27 mouse cellular contexts compared by ENCODE assay signal in the genomic region with DNA sequence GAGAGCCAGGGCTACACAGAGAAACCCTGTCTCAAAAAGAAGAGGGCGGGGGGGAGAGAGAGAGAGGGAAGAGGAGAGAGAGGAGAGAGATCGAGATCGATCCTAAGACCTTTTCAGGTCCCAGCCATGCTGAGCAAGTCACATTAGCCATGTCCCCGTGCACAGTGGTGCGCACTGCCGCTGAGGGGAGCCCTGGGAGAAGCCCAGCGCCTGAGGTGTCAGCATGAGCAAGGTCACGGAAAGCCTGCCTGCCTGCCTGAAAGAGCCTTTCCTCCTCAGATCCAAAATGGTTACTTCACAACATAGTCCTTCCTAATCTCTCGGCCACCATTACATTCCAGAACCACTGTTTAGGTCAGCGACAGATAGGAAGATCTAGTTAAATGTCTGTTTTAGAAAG. TPM values are rescaled to one million over a fixed set of nuclear protein-coding genes. Genes with fewer than 3 reads are reported as not detected.
DNase-seq lines count a peak whose midpoint lies in the region; ATAC-seq and TF ChIP-seq lines count a peak whose summit lies in the region.
"Had no signal": no experiment of that assay in that cellular context is flagged by ENCODE, and none has a peak within 500 bp of the region (broad histone marks: within the 10 kb centered on the region; RNA-seq: fewer than 3 reads in every experiment).

No protein-coding gene starts in this region.

- no peak for TF ChIP-seq CTCF in midbrain, postnatal 0 days (IDR thresholded peaks at IDR 0.05)

- no peak overlapping the region for H3K4me2 ChIP-seq in forebrain, embryonic 16.5 days (ENCODE audit: low read length)
- H3K4me2 ChIP-seq in midbrain, postnatal 0 days (ENCODE audit: low read depth, low read length, poor library complexity, severe bottlenecking), result no peak overlapping the region
- no peak overlapping the region for H3K4me2 ChIP-seq in midbrain, embryonic 11.5 days
- H3K4me2 ChIP-seq: embryonic facial prominence, embryonic 13.5 days; forebrain, embryonic 13.5 days; heart, embryonic 11.5 days; hindbrain, embryonic 12.5 days had no signal

- peak overlapping the region; percentile 21; the same call in 1 of the 2 replicates for H3K27ac ChIP-seq in forebrain, embryonic 10.5 days
- H3K27ac ChIP-seq in forebrain, embryonic 16.5 days (ENCODE audit: low read length), result no peak overlapping the region
- 0 out of 2 replicates have a peak overlapping the region, but pooled peaks have one; percentile 18 for H3K27ac ChIP-seq in midbrain, postnatal 0 days (ENCODE audit: low read depth, low read length)
- H3K27ac ChIP-seq in midbrain, embryonic 11.5 days (ENCODE audit: low read depth, low read length), result no peak overlapping the region
- H3K27ac ChIP-seq: embryonic facial prominence, embryonic 10.5 days; embryonic facial prominence, embryonic 13.5 days; forebrain, embryonic 13.5 days; gastrocnemius, adult 2 months; hindbrain, embryonic 12.5 days had no signal

- DNase-seq in forebrain, embryonic 10.5 days (ENCODE audit: extremely low spot score, low spot score), result no peak
- no peak for DNase-seq in midbrain, postnatal 0 days (ENCODE audit: low spot score)
- DNase-seq in midbrain, embryonic 11.5 days (ENCODE audit: low spot score, missing footprints), result no peak
- peak; percentile 63 for DNase-seq in ZHBTc4 (ENCODE audit: low read depth, low spot score)
- no peak for DNase-seq in ovary, adult 18-20 months (ENCODE audit: low spot score)
- no peak for DNase-seq in urinary bladder, postnatal 36 days (ENCODE audit: low spot score in 2 of 2)
- DNase-seq: adrenal gland, adult 8-10 months; B cell, adult 2 months; cerebellum, adult 11-12 months; cerebellum, adult 8-10 months; cerebellum, postnatal 10 days; cerebellum, postnatal 36 days; gastrocnemius, adult 2 months; gastrocnemius, postnatal 14 days; heart, adult 11 months had no signal

- no peaks in the 10 kb centered on the region for H3K27me3 ChIP-seq in forebrain, embryonic 10.5 days (ENCODE audit: poor library complexity, severe bottlenecking)
- no peaks in the 10 kb centered on the region for H3K27me3 ChIP-seq in forebrain, embryonic 16.5 days (replicated peaks; ENCODE audit: control insufficient read depth, insufficient read depth, low read length)
- no peaks in the 10 kb centered on the region for H3K27me3 ChIP-seq in midbrain, postnatal 0 days (ENCODE audit: insufficient read depth, low read length)
- no peaks in the 10 kb centered on the region for H3K27me3 ChIP-seq in midbrain, embryonic 11.5 days (ENCODE audit: control insufficient read depth, insufficient read depth, low read length)
- H3K27me3 ChIP-seq: CH12.LX; embryonic facial prominence, embryonic 13.5 days; forebrain, embryonic 13.5 days; hindbrain, embryonic 12.5 days had no signal

- H3K9me3 ChIP-seq in forebrain, embryonic 10.5 days, result no peaks in the 10 kb centered on the region
- no peaks in the 10 kb centered on the region for H3K9me3 ChIP-seq in forebrain, embryonic 16.5 days (ENCODE audit: control insufficient read depth, low read length)
- no peaks in the 10 kb centered on the region for H3K9me3 ChIP-seq in midbrain, postnatal 0 days (ENCODE audit: low read length)
- H3K9me3 ChIP-seq in midbrain, embryonic 11.5 days (ENCODE audit: control insufficient read depth, low read length), result no peaks in the 10 kb centered on the region
- H3K9me3 ChIP-seq: embryonic facial prominence, embryonic 10.5 days; embryonic facial prominence, embryonic 13.5 days; forebrain, embryonic 13.5 days; hindbrain, embryonic 12.5 days had no signal

- H3K4me3 ChIP-seq in forebrain, embryonic 10.5 days, result no peak overlapping the region
- H3K4me3 ChIP-seq in forebrain, embryonic 16.5 days (replicated peaks; ENCODE audit: low read length), result no peak overlapping the region
- H3K4me3 ChIP-seq in midbrain, postnatal 0 days (ENCODE audit: low read depth, low read length), result no peak overlapping the region
- H3K4me3 ChIP-seq in midbrain, embryonic 11.5 days (ENCODE audit: low read depth, low read length), result no peak overlapping the region
- H3K4me3 ChIP-seq: embryonic facial prominence, embryonic 10.5 days; embryonic facial prominence, embryonic 13.5 days; erythroblast, embryonic 14.5 days; forebrain, embryonic 13.5 days; gastrocnemius, adult 2 months; hindbrain, embryonic 12.5 days had no signal

- H3K4me1 ChIP-seq in forebrain, embryonic 10.5 days, result peaks cover 16% of the 10 kb centered on the region
- H3K4me1 ChIP-seq in forebrain, embryonic 16.5 days (replicated peaks; ENCODE audit: control insufficient read depth, insufficient read depth, low read length), result peaks cover 8% of the 10 kb centered on the region
- no peaks in the 10 kb centered on the region for H3K4me1 ChIP-seq in midbrain, postnatal 0 days (ENCODE audit: insufficient read depth, low read length)
- H3K4me1 ChIP-seq in midbrain, embryonic 11.5 days (ENCODE audit: control insufficient read depth, insufficient read depth, low read length), result 0 out of 2 replicates have a peak, but pooled peaks cover 2% of the 10 kb centered on the region
- H3K4me1 ChIP-seq: embryonic facial prominence, embryonic 10.5 days; embryonic facial prominence, embryonic 13.5 days; hindbrain, embryonic 12.5 days had no signal

- WGBS in forebrain, embryonic 10.5 days, result 85% methylated on average over 10 of the region's 10 CpGs
- WGBS in forebrain, embryonic 16.5 days, result 69% methylated on average over 10 of the region's 10 CpGs
- 71% methylated on average over 10 of the region's 10 CpGs for WGBS in midbrain, postnatal 0 days
- 81% methylated on average over 10 of the region's 10 CpGs for WGBS in midbrain, embryonic 11.5 days

- ATAC-seq in forebrain, embryonic 16.5 days, result no peak
- no peak for ATAC-seq in midbrain, postnatal 0 days (ENCODE audit: low FRiP score)
- no peak for ATAC-seq in midbrain, embryonic 11.5 days (ENCODE audit: low FRiP score)
- ATAC-seq: activated CD4-positive, CD25-positive, alpha-beta regulatory T cell, adult 4 months; inflammation-experienced regulatory T-cells, adult 6 months had no signal

- H3K36me3 ChIP-seq in forebrain, embryonic 10.5 days (replicated peaks), result peaks cover 86% of the 10 kb centered on the region
- peaks cover 4% of the 10 kb centered on the region; the same call in 1 of the 2 replicates for H3K36me3 ChIP-seq in forebrain, embryonic 16.5 days (ENCODE audit: control insufficient read depth, insufficient read depth)
- peaks cover 8% of the 10 kb centered on the region; the same call in 1 of the 2 replicates for H3K36me3 ChIP-seq in midbrain, postnatal 0 days (ENCODE audit: insufficient read depth, low read length)
- H3K36me3 ChIP-seq in midbrain, embryonic 11.5 days (ENCODE audit: control insufficient read depth, insufficient read depth, low read length), result peaks cover 3% of the 10 kb centered on the region; the same call in 1 of the 2 replicates

- H3K9ac ChIP-seq in forebrain, embryonic 16.5 days (replicated peaks; ENCODE audit: low read depth, low read length), result no peak overlapping the region
- H3K9ac ChIP-seq in midbrain, postnatal 0 days (replicated peaks; ENCODE audit: low read length, poor library complexity, severe bottlenecking), result no peak overlapping the region
- no peak overlapping the region for H3K9ac ChIP-seq in midbrain, embryonic 11.5 days (ENCODE audit: low read length)
- H3K9ac ChIP-seq: embryonic facial prominence, embryonic 13.5 days; forebrain, embryonic 13.5 days; forebrain, postnatal 0 days; hindbrain, embryonic 12.5 days had no signal

RNA-seq across cellular contexts. Expression of a gene that starts 30.3 kb away (rescaled TPM):
- polyA plus RNA-seq in forebrain, embryonic 10.5 days (2016; fragmentation: Nextera tagmentation; extraction: Ambion mirVana), result 0.17 TPM in 1 of 2 replicates, not detected in the other
- 4.5 and 5.6 TPM in 2 replicates for polyA plus RNA-seq in forebrain, embryonic 16.5 days (2015; fragmentation: Nextera tagmentation; extraction: Ambion mirVana)
- total RNA-seq in midbrain, postnatal 0 days (2014; rRNA removed), result 1.6 and 3.6 TPM in 2 replicates
- 0.60 and 0.67 TPM in 2 replicates for polyA plus RNA-seq in midbrain, postnatal 0 days (2015; fragmentation: Nextera tagmentation; extraction: Ambion mirVana)
- polyA plus RNA-seq in midbrain, embryonic 11.5 days (2014; fragmentation: Nextera tagmentation; extraction: Ambion mirVana), result 0.04 and 0.07 TPM in 2 replicates
- total RNA-seq: CH12.LX; gastrocnemius, adult 2 months; gastrocnemius, postnatal 14 days; hematopoietic stem cell, adult 5-6 weeks had no signal
- polyA plus RNA-seq: activated CD4-positive, CD25-positive, alpha-beta regulatory T cell, adult 4 months; heart, embryonic 11.5 days; inflammation-experienced regulatory T-cells, adult 6 months had no signal

RNA-seq across cellular contexts. Expression of a gene that starts 57.4 kb away (rescaled TPM):
- 192 and 203 TPM in 2 replicates for polyA plus RNA-seq in forebrain, embryonic 10.5 days (2016; fragmentation: Nextera tagmentation; extraction: Ambion mirVana)
- 207 and 220 TPM in 2 replicates for polyA plus RNA-seq in forebrain, embryonic 16.5 days (2015; fragmentation: Nextera tagmentation; extraction: Ambion mirVana)
- total RNA-seq in midbrain, postnatal 0 days (2014; rRNA removed), result 223 and 225 TPM in 2 replicates
- polyA plus RNA-seq in midbrain, postnatal 0 days (2015; fragmentation: Nextera tagmentation; extraction: Ambion mirVana), result 207 and 222 TPM in 2 replicates
- polyA plus RNA-seq in midbrain, embryonic 11.5 days (2014; fragmentation: Nextera tagmentation; extraction: Ambion mirVana), result 189 and 193 TPM in 2 replicates

Comparison
In these comparisons a context has a peak if more than half of its experiments do, and no peak if none do; other contexts are left out.
1. H3K27ac ChIP-seq: peak in forebrain, embryonic 10.5 days (single experiment) and midbrain, postnatal 0 days (single experiment); none in forebrain, embryonic 16.5 days (single experiment) and midbrain, embryonic 11.5 days (single experiment).